Mouse (Mus musculus) B cell, adult 2 months (primary cell): ENCODE data around the gene Cnksr2.

Experiments used
- DNase-seq, 2 experiments: peaks; one replicate each; pipeline ENCODE4 v3.0.0; 2022

Gene Cnksr2

GRCm38 (mm10) chrX:158043057-158043843 lies at the start of gene Cnksr2:
Cnksr2 (minus strand) TSS chrX:158043294.
- no peak for DNase-seq

GRCm38 (mm10) chrX:158043844-158044140 lies 698 bp upstream of the Cnksr2 start:
- no peak for DNase-seq

DNA sequence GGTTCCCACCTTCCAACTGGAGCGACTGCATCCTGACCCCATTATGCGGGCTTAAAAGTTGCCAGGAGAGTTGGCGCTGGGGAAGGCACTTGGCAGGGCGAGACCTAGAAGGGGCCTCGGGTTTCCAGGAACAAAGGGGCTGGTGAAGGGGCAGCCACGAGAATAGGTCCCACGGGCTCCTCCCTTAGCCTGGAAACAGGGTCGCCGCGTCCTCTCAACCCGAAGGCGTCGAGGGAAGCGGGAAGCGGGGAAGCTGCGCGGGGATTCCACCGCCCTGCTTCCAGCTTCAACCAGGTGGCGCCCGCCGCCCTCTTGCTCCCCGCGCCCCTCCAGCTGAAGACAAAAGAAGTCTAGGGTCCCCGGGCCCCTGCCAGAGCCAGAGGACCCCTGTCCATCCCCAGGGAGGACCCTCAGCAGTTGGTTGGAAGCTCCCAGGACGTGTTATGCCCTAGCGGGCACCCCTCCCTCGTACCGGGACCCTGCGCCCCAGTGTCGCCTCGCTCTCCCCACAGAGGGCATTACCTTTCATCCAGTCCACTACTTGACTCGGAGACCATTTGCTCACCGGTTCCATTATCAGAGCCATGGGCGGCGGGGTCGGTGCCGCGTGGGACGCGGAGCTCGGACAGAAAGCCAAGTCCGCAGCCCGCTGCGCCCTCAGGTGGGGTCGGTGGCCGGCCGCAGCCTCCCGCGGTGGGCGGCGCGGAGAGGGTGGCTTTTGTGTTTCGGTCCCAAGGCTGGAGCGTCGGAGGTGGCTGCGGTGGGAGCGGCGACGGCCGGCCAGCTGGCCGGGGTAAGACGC lies 638 bp downstream of the Cnksr2 start:
- DNase-seq: no peak

DNA sequence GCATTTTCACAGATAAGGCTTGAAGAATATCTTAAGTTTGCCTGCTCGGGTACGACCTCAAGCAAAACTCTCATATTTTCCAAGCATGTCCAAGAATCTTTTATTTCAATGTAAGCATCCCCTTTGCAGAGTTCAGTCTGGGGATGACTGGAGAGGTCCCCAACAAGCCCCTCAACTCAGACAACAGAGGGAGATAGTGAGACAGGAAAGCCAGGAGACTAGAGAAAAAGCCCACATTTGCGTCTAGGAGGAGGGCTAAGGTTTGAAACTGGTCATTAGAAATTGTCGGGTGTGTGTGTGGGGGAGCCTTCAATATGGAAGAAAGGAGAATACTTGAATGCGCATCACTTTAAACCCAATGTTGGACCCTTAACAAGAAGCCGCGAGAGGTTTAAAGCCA lies 1.4 kb downstream of the Cnksr2 start:
- DNase-seq: no peak

DNA sequence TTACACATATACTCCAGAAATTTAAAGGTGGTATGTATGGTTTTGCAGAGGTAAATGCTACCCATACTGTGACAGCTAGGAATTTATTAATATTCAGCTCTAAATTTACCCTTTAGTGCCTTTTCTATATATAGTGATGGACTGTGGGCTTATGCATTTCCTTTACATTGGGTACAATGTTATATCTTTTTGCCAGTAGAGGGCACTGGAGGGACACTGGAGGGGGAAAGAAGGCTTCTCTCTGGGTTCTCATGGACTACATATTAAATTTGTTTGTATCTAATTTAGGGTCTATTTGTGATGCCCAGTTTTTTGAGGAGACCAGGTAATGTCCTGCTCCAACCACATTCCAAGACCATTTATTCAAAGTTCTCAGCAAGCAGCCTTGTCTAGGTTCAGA lies 91.4 kb downstream of the Cnksr2 start:
- DNase-seq: no peak

DNA sequence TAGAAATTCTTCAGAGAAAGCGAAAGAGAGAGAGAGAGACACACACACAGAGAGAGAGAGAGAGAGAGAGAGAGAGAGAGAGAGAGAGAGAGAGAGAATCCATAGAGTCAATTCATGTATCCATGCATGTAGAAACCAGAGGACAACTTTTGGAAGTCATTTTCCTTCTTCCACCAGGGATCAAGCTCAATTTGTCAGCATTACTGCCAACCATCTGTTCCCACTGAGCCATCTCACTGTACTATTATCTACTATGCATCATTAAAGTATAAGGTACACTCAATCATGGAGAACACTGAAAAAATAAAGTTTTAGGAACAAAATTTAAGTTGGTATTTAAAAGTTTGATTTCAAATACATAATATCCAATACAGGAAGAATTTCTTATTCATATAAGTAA lies 93.8 kb downstream of the Cnksr2 start:
- DNase-seq: no peak

- no peak for DNase-seq
Measured at GRCm38 (mm10) chrX:157945121-157945520, 98.0 kb downstream of the Cnksr2 start.

DNA sequence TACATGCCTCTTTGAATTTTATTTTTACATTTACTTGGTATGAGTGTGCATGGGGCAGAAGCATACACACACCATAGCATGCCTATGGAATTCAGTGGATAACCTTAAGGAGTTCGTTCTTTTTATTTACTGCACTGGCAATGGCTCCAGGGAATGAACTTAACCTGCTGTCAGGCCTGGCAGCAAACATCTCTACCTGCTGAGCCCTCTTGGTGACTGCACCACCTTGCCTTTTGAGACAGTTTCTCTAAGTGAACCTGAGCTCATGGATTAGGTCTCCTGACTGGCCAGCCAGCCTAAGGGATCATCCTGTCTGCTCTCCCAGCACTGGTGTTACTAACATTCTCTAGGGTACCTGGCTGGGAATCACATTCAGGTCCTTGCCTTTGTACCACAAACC lies 106.5 kb downstream of the Cnksr2 start:
- DNase-seq: no peak

- no peak for DNase-seq
Measured at GRCm38 (mm10) chrX:157920093-157920492, 123.0 kb downstream of the Cnksr2 start.

DNA sequence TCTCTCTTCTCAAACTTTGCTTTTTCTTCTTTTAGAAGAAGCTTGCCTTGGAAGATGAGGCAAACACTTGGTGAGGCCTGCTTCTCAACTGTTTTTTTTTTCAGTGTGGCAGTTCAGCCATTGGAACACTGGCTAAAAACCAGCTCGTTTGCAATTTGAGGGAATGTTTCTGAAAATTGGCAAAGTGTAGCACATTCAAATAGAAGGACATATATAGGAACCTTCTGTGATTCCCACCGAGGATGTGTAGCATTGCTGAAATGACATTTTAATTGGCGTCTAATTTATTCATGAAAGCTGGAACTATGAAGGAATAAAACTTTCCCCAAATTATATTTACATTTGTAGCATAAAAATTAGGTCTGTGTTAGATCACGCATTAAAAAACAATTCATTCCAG lies 213.1 kb downstream of the Cnksr2 start:
- no peak for DNase-seq

DNA sequence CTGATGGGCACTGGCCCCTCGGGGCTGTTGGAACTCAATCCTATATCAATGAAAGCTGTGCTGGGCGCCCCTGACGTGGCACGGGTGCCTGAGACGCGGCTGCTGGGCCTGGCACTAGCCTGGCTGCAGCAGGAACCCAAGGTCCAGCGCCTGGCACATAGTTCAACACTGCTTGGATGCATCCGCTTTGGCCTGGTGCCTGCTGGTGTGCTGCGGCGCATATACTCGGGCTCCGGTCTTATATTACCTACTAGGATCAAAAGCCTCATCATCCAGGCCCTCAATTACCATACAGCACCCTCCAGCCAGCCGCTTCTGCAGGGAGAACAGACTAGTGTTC lies 224.2 kb downstream of the Cnksr2 start:
- DNase-seq: no peak

DNA sequence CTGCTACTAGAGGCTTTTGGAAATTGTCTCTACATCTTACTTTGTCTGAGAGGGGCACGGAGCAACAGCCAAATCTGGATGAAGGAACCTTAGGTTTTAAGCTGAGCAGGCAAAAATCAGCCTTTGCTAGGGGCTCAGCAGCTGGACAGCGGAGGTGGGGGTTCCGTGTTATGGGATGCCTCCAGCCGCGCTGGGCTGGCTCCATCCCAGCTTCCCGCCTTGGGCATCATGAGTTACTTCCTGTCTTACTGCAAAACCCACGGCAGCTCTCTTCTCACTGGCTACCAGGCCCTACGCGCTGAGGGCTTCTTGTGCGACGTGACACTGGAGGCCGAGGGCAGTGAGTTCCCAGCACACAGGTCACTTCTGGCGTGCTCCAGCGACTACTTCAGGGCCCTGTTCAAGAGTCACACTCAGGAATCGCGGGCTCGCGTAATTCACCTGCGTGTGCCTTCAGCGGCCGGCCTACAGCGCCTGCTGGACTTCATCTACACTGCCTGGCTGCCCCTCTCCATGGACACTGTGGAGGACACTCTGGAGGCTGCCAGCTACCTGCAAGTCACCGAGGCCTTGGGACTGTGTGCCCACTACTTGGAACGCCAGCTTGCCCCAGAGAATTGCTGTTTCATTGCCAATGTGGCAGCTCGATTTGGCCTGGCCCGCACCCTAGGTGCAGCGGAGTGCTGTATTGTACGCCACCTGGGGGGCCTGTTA lies 224.7 kb downstream of the Cnksr2 start, which contains the start of gene Klhl34:
Gene Klhl34, plus strand, starts transcription at position 229 of the 714 bp plus-strand sequence.
- no peak for DNase-seq

GRCm38 (mm10) chrX:157817571-157818206 lies 225.4 kb downstream of the Cnksr2 start:
- DNase-seq: no peak

GRCm38 (mm10) chrX:157809721-157810120 lies 233.4 kb downstream of the Cnksr2 start:
- no peak for DNase-seq

GRCm38 (mm10) chrX:157801669-157802068 lies 241.4 kb downstream of the Cnksr2 start:
- no peak for DNase-seq
